Mouse (Mus musculus) c-Kit-negative CD71-positive TER-119-positive erythroid progenitor cells, embryonic 14.5 days (primary cell): ENCODE measurements at regions not wholly inside any gene's neighbourhood (a gene's known extent, or its start where the extent isn't known, plus 50 kb on each side); places are given as distances from the start of the nearest gene placed in this dataset.

ENCODE experiments used
- DNase-seq: peaks from one replicate; pipeline ENCODE4 v3.0.0-alpha.2; 2013; ENCODE audit warnings: low read depth, low spot score

DNA sequence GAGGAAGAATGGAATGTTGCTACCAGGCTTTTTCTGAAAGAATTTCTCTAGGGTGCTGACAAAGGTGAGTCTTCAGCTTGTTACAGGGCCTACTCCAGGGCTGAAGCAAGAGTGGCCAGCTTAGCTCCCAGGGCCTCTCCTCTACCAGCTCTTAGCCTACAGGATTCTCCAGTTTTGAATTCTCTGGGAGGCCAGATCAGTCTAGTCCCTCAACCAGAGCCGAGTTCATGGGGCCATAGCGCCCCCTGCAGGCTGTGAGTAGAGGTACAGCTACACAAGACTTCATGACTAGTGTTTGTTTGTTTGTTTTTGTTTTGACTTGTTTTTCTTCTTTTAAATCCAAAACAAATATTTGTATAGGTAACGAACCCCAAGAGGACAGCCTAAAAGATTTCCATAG is 211.8 kb upstream of the Eef2kmt start:
- DNase-seq = no peak

GRCm38 (mm10) chr16:5466760-5467159 is 211.0 kb upstream of the Eef2kmt start:
- no peak for DNase-seq

DNA sequence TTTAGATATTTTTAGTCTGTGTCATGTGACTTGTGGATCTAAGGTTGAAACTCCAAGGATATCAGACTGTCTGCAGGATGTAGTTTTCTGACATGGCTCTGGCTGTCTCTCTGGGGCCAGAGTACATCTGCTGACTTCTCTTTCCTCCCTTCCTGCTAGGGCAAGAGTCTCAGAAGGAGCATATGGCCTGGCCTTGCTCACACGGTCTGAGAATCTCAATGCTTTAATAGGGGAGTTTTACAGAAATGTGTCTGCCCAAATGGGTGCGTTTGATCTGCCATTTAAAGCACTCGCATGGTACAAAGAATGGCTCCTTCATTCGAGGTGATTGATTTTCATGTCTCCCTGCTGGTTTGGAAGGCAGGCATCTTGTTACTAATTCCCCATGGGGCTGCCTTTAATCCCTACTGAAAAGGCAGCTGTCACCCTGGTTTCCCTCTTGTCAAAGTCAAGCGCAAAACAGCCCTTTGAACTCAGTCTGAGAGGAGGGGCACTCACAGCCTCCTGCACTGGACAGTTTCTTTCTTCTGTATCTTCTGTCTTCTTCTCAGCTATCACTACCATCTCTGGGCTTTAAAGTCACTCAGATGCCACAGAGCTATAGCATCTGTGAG is 199.7 kb upstream of the Eef2kmt start:
- no peak for DNase-seq

GRCm38 (mm10) chr16:5454243-5454642 is 198.5 kb upstream of the Eef2kmt start:
- no peak for DNase-seq

- no peak for DNase-seq
Observed at GRCm38 (mm10) chr16:5452971-5453370, 197.2 kb upstream of the Eef2kmt start.

DNA sequence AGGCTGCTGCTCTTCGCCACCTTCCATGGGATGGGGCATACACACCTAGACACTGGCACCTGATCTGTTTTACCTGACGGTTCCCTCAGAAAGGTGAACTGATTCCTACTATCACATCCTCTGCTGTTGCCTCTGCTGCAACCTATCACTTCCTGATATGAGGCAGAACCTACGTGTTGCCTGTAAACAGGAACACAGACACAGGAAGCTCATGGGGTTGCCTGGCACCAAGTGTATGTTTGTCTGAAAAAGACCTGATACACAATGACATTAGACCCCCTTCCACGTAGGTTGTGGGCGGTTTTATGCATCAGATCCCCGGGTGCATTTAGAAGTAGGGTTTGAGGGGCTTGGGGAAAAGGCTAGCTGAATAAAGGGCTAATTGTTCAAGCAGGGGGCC is 190.0 kb upstream of the Eef2kmt start:
- no peak for DNase-seq

- no peak for DNase-seq
Observed at GRCm38 (mm10) chr16:5444785-5445184, 189.0 kb upstream of the Eef2kmt start.

GRCm38 (mm10) chr16:5439717-5440116 is 183.9 kb upstream of the Eef2kmt start:
- DNase-seq = no peak

- no peak for DNase-seq
Observed at GRCm38 (mm10) chr16:5438405-5438804, 182.6 kb upstream of the Eef2kmt start.

- DNase-seq = no peak
Observed at GRCm38 (mm10) chr16:5431689-5432088, 175.9 kb upstream of the Eef2kmt start.

DNA sequence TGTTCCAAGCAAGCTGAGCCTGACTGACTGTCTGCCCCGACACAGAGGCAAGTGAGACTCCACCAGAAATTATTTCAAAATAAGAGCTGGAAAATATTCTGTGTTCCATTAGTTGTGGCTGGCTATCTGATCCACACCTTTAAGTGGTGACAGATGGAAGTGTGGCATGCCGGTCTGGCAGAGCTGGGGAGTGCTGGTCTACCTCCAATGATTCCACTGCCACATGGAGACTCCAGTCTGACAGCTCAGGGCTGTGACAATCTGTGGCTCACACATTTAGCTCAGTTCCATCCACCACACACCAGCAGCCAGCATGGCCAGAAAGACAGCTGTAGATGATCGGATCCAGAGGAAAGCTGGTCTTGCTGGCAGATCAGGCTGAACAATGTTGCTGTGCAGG is 175.3 kb upstream of the Eef2kmt start:
- no peak for DNase-seq

DNA sequence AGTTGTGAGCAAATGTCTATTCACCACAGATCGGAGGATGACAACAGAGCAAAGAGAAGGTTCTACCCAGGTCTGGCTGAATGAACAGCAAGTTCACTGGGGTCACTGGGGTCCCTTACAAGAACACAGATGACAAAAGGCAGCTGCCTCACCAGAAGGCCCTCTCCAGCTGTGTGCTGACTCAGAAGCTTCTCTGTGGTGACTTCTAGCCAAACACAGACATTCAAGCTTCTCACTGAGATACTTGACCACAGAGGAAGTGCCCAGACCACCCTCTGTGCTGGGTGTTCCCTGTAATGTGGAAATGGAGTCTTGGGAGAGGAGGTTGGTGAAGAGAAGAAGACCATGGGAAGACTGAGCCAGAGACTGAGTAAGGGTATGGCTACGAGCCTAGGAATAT is 173.7 kb upstream of the Eef2kmt start:
- DNase-seq = no peak

- no peak for DNase-seq
Observed at GRCm38 (mm10) chr16:5425908-5426307, 170.1 kb upstream of the Eef2kmt start.

GRCm38 (mm10) chr16:5422041-5422440 is 166.3 kb upstream of the Eef2kmt start:
- no peak for DNase-seq

- DNase-seq = no peak
Observed at GRCm38 (mm10) chr16:5421591-5421990, 165.8 kb upstream of the Eef2kmt start.

DNA sequence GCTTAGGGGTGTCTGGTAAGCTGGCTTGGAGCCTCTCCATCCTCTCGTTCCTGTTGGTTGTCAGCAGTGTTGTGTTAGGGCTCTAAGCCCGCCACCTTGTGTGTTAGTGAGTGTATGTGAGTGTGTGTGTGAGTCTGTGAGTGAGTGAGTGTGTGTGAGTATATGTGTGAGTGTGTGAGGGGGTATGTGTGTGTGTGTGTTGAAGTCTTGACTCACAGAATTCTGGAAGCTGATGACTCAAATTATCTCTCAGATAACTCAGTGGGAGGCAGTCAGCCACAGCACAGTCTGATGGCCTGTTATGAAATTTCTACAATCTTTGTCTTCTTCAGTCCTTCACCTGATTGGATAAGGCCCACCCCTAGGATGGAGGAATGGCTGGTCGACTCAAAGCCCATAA is 163.7 kb upstream of the Eef2kmt start:
- DNase-seq = no peak

- DNase-seq = no peak
Observed at GRCm38 (mm10) chr16:5418462-5419197, 162.8 kb upstream of the Eef2kmt start.

DNA sequence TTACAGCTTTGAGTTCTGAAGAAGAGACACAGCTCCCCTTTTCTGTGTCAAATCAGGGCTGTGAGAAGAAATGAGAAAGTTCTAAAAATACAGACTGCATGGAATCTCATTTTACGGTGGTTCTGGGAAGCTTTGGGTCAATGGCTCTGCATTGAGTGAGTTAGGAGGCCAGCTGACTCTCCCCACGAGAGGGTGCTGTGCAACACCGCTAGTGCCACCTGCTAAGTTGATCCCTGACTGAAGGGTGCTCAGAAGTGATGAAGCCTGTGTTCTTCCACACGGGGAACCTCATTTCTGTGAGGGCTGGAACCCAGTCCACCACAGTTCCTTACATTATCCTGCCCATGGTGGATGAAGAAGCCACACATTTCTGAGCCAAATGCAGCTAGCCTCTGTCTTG is 159.5 kb upstream of the Eef2kmt start:
- DNase-seq = no peak

GRCm38 (mm10) chr16:5411819-5412385 is 156.1 kb upstream of the Eef2kmt start:
- DNase-seq = no peak

DNA sequence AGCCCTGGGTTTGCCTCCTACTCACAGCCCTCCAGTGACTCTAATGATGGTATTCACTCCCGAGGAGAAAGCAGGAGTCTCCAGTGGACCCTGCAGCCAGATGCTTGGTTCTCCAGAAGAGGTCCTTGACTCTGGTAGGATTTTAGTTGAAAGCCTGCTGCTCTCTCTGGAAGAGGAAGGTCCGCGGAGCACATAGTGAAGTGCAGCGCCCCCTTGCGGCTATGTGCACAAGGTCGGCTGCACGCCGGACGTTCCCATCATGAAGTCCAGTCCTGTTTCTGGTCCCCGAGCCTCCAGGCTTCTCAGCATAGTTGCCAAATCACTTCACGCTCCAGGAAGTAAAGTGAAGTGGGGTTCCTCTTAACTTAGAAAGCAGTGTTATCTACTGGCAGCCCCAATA is 150.9 kb upstream of the Eef2kmt start:
- peak; percentile 3 for DNase-seq

DNA sequence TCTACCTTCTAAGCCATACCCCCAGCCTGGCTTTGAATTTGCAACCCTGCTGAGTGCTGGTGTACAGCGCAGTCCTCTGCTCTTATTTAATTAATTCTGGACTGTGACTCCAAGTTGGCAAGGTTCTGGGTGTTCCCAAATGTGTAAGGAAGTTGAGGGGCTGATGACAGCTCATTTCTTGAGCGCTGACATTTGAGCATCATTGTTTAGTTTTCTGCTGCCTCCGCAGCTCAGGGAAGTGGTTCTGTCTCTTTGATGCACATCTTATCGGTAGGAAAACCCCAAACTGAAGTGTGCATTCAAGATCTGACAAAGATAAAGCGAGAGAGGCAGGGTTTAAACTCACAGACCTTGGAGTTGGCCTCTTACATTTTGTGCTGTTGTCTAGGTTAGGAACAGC is 137.6 kb upstream of the Eef2kmt start:
- DNase-seq = no peak

GRCm38 (mm10) chr16:5382930-5383329 is 127.1 kb upstream of the Eef2kmt start:
- DNase-seq = no peak

GRCm38 (mm10) chr16:5382228-5382884 is 126.6 kb upstream of the Eef2kmt start:
- no peak for DNase-seq
